Mouse (Mus musculus) regulatory T cell (primary cell): ENCODE measurements around the gene Dvl1.

Source experiments
- in situ Hi-C: fragments of 300-600 bp; cut with MboI, MseI; formaldehyde crosslinking; loops from one replicate; pipeline ENCODE4 v1.15.1; 2025; ENCODE audit warnings: high pct_unique_total_duplicates

Dvl1 gene

DNA sequence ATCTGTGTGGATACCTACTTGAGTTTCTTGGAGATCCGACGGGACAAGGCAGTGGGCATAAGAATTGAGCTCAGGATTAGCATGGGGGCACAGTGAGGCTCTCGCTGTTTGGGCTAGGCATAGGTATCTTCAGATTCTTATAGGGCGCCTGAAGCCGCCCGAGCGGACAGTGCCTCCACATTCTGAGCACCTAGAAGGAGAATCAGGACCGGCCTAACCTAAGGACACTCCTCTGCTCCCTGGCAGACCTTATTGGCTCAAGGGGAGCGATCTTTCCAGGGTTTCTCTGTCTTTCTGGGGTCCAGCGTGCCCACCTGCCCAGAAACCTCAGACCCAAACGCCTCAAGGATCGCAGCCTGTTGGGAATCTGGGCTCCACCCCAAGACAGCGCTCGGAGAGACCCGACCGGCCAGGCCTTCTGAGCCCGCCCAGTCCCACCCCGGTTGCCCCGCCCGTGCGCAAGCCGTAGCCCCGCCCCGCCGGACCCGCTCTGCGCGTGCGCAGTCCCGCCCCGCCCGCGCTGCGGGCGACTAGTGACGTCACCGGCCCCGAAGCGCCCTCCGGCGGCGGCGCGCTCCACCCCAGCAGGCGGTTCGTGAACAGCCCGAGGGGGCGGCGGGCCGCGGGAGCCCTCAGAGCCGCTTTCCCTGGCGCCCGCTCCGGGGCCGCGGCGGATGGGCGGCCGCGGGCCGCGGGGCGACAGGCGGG lies at the start of gene Dvl1:
Gene Dvl1, plus strand, starts transcription at position 532 of the 708 bp plus-strand sequence.
- in situ Hi-C loops, result no loop called here

DNA sequence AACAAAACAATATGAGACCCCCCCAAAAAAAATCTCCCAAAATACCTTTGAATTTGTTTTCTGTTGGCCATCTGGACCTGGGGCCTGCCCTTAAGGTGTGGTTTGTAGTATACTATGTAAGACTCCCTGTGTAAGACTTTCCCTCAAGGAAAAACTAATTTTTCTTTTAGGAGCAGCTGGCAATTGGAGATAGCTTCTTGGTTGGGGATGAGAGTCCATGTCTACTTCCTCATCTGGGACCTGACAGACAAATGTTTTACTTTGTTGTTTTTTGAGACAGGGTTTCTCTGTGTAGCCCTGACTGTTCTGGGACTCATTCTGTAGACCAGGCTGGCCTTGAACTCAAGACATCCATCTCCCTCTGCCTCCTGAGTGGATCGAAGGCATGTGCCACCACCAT lies 45.1 kb upstream of the Dvl1 start:
- in situ Hi-C loops, result no loop called here

DNA sequence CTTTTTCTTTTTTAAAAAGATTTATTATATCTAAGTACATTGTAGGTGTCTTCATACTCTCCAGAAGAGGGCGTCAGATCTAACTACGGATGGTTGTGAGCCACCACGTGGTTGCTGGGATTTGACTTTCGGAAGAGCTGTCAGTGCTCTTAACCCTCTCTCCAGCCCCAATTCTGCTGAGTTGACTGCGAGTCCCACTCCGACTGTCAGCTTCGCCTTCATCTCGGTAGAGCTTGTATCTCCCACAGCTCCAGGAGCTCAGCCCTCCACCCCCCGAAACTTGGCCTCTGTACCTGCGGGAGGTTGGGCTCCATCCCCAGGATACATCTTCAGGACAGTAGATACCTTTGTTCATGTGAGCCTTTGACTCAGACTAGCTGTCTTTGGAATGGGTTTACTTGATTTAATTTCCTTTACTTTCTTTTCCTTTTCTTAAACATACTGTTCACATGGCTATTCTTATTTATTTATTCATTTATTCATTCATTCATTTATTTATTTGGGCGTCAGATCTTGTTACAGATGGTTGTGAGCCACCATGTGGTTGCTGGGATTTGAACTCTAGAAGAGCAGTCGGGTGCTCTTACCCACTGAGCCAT lies 44.4 kb upstream of the Dvl1 start, which contains the start of gene Mrpl20:
Gene Mrpl20, plus strand, starts transcription at position 138 of the 599 bp plus-strand sequence.
- in situ Hi-C loops, result no loop called here

DNA sequence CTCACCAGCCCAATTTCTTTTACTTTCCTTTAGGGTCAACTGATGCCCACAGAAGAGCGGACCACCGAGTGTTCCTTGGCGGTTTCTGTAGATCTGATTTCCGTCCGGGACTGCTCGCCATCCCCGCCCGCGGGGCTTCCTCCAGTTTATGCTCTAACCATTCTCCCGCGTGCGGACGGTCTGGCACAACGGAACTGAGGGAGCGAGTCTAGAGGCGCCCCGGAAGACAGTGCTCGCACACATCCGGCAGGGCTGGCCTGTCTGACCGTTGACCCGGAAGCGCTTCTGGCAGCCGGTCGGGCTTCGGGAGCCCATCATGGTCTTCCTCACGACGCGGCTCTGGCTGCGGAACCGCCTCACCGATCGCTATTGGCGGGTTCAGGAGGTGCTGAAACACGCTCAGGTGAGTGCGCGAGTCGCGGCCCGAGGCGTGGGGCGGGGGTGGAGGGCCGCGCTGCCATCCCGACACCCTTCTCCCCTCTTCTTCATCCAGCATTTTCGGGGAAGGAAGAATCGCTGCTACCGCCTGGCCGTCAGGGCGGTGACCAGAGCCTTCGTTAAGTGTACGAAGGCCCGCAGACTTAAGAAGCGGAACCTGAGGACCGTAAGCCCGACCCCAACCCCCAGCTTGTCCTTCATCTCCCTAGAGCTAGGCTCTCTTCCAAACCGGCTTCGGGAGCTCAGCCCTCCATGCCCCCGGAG lies 43.7 kb upstream of the Dvl1 start:
- in situ Hi-C loops, result no loop called here

DNA sequence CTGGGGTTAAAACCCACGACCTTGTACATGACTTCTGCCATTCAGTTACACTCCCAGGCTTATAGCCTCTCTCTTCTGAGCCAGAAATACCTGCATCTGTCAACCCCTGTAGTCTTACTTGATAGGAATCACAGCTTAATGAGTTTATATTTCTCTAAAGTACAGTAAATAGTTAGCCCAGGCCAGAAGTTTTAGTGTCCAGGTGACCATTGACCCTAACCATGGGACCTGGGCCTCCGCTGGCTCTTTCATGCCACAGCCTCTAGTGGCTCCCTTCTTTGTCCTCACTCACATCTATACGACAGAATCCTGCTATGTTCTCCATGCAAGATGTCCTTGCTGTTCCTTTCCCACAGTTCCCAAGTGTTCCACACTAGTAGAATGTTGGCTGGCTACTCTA lies 39.4 kb upstream of the Dvl1 start:
- in situ Hi-C loops, result no loop called here

DNA sequence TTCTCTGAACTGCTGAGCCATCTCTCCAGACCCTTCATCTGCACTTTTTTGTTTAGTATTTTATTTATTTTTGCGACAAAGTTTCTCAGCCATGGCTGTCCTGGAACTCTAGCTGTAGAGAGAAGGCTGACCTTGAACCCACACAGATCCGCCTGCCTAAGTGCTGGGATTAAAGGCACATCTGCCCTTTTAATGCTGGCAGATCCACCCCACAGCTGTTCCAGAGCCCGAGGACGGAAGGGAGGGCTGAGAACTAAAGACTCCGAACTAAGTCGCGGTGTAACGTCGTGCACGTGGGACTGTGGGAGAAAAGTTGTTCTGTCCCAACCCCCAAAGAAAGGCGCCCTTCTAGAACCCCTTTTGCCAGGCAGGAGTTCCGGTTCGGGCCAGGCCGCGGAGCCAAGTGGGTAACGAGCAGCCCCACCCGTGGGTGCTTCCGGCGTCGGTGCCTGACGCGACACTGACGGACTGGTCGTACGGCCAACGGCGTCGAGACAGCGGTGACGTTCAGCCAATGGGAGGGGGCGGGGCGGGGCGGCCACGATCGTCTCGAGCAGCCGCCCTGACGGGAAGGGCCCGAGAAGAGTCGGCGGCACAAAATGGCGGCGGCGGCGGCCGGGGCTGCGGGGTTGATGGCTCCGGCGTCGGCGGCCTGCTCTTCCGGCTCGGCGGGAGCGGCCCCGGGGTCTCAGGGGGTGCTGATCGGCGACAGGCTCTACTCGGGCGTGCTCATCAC lies 35.1 kb upstream of the Dvl1 start, which contains the start of gene Ccnl2:
Gene Ccnl2, plus strand, starts transcription at position 561 of the 736 bp plus-strand sequence.
- in situ Hi-C loops, result no loop called here

DNA sequence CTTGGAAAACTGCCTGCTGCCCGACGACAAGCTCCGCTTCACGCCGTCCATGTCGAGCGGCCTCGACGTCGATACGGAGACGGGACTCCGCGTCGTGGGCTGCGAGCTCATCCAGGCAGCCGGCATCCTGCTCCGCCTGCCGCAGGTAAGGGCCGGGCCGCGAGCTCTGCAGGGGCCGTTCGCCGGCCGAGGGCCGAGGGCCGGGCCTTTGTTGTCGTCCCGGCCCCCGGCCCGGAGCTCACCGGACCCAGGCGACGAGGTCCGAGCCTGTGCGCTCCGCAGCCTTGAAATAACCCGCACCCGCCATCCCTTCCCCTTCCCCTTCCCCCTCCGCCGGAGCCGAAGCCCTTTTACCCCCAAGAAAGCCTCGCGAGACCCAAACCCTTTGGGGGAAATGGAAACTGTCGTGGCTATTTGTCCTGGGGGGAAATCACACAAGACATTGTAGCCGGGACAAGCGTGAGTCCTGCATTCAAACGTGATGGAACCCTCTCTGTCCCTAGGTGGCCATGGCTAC lies 34.5 kb upstream of the Dvl1 start:
- in situ Hi-C loops, result no loop called here

DNA sequence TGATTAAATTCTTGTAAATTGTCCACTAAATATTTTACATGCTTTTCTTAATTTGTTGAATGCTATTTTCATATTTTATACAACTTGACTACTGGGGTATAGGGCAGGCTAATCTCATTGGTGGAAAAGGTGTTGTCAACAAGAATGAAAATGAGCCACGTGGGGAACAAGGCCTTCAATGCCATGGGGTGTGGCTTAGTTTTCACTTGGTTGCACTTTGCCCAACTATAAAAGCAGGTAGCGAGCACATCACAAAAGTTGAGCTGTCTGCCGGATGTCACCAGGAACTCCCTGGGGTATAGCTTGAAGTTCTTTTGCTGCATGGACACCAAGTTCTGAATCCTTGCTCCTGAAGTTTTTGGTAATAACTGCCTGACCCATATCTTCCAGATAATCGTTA lies 29.7 kb upstream of the Dvl1 start:
- in situ Hi-C loops, result no loop called here

DNA sequence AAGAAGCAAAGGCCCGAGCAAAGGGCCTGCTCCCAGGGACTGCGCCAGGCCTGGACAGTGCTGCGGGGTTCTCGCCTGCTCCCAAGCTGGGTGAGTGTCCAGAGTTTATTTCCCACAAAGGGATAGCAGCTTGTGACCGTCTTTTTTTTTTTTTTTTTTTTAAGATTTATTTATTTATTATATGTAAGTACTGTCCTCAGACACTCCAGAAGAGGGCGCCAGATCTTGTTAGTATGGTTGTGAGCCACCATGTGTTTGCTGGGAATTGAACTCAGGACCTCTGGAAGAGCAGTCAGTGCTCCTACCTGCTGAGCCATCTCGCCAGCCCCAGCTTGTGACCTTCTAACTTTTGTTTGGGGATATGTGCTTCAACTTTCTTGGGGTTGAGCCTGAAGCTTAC lies 26.2 kb upstream of the Dvl1 start:
- in situ Hi-C loops, result no loop called here

DNA sequence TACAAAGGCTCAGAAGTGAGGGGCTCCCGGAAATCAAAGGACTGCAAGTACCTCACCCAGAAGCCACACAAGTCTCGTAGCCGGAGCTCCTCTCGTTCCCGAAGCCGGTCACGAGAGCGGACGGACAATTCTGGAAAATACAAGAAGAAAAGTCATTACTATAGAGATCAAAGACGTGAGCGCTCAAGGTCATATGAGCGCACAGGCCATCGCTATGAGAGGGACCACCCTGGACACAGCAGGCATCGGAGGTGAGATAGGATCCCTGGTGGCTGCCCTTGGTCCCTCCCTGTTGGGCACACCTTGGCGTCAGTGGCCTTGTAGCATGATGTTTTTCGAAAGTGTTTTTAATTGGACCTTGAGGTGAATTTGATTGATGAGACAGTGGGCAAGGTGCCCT lies 23.8 kb upstream of the Dvl1 start:
- in situ Hi-C loops, result no loop called here

DNA sequence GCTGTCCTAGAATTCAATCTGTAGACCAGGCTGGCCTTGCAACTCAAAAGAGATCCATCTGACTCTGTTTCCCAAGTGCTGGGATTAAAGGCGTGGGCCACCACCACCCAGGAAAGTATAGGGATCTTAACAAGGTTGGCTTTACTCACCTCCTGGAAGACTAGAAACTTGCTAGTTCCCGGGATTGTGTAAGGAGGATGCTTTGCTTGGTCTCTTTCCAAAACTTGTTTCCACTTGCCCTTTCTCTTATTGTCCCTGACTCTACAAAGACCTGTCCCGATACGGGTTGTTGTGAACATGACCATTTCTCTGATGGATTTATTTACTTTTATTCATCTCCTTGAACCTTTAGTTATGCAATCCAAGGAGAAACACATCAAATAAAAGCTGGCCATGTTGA lies 17.3 kb upstream of the Dvl1 start:
- in situ Hi-C loops, result no loop called here

DNA sequence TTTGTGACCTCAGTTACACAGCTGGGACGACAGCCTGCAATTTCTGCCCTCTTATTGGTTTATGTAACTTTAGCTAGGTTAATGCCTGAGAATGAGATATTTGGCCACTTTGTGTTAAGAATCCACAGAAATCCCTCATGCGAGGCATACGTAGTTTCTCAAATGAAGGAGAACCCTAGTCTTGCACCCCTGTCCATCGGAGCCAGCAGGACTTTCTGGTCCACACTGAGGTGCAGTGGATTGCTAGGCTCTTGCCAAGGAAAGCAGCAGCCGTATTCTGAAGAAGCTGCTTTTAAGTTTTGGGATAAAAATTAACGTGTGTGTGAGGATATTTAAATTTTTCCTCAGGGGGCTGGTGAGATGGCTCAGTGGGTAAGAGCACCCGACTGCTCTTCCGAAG lies 16.6 kb upstream of the Dvl1 start:
- in situ Hi-C loops, result no loop called here

DNA sequence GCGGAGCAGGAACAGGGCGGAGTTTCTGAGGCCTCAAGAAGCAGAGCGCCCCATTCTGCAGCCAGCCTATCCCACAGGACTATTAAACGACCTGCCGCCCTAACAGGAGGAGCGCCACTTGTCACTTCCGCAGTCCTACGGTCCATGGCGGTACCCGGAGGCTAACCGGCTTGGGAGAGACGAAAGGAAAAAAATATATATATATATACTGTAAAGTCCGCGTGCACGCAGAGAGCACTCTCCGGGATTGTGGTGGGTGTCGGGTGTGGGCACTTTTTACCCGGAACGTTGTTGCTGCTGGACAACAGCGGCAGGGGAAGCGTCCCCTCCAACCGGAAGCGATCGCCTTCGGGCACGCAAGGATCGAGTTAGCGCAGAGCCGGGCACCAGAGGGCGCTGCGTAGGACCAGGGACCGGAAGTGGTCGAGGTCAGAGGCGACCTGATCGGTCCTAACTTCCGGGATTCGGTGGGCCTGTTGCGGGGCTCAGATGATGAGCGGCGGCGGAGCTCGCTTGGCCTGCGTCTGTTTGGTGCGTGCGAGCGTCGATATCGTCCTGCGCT lies 15.9 kb upstream of the Dvl1 start, which contains the start of gene Aurkaip1:
Gene Aurkaip1, plus strand, starts transcription at position 68 of the 562 bp plus-strand sequence.
- in situ Hi-C loops, result no loop called here

DNA sequence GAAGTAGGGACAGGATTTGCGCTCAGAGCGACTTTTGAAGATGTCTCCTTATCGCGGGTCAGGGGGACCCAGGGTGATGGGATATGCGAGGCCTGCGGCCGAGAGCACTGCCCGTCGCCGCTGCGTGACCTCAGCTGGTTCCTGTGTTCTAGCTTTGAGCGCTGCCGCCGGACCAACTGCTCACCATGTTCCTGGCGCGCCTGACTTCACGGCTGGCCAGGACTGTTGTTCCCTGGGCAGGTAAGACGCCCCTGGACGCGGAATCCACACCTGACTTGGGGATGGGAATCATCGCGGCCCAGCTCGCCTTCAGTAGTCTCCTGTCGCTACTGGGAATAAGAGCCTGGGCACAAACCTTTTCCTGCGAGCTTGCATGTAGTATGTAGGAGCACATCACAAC lies 15.4 kb upstream of the Dvl1 start:
- in situ Hi-C loops, result no loop called here

DNA sequence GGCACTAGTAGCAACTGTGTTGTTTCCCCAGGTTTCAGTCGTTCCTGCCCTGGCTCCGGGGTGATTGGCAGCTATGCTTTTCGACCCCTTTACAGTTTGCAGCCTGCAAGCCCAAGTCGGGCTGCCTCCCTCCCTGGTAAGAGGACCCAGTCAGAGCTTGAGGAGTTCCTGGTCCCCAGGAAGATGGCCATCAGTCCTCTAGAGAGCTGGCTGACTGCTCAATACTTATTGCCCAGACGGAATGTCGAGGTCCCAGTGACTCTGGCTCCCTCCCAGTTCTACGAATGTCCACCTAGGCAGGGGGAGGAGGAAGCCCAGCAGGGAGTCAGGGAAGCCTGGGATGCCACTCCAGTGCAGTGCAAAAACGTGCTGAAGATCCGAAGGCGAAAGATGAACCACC lies 14.9 kb upstream of the Dvl1 start:
- in situ Hi-C loops, result no loop called here

DNA sequence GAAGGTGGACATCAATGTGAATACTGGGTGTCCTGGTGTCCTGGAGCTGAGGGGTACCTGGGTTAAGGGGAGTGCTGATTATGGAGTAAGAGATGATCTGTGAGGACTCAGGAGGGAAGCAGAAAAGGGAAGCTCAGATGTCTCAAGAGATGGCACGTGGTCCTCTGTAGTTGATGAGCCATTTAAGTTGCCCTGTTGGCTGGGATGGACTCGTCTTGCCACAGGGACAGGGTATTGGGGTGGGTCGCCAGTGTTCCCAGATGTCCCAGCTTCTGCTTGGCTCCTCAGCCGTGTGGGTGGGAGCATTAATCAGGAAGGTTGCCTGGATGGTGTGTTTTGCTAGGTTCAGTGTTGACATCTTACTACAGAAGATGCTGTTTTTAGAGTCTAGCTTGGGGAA lies 14.0 kb upstream of the Dvl1 start:
- in situ Hi-C loops, result no loop called here

DNA sequence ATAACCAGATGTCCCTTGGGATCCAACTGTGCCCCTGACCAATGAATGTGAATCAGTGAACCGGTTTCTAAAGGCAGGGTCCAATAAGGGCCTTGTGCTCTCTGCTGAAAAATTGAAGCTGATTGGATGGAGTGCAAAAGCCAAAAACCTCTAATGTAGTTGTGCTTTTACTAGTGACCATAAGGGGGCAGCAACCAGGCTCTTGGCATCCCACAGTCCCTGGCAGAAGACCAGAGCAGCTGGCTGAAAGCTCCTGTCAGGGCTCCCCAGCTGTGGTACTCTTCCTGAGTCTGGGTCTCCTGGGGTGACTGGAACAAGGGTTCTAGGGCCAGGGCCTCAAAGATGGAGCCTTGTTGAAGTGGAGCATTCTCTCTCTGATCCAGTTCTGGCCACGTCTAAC lies 13.4 kb upstream of the Dvl1 start:
- in situ Hi-C loops, result no loop called here

DNA sequence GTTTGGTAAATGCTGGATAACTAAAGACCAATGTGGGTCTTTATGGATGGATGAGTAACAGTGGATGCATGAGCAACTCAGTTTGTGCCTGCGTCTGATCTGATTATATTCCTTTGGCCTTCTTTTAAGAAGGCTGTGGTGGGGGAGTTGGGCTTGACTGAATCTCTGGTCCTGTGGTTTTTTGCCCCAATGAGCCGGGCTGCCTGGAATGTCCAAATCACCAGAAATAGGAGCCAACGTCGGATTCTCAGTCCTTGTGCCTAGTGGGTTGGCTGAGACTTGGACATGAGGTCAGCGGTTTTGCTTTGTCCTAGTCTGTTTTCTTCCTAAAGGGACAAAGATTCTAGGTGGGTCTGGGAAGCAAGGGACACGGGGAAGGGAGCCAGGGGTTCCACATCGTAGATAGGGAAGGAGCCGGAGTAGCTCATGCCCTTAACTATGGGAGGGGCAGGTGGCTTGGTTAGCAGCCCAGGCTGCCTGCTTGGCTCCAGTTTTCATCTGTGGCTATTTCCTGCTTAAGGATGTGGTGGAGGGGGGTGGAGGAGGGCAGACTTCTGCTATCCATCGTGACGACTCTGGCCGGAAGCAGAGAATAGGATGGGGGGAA lies 9.7 kb upstream of the Dvl1 start:
- in situ Hi-C loops, result no loop called here

DNA sequence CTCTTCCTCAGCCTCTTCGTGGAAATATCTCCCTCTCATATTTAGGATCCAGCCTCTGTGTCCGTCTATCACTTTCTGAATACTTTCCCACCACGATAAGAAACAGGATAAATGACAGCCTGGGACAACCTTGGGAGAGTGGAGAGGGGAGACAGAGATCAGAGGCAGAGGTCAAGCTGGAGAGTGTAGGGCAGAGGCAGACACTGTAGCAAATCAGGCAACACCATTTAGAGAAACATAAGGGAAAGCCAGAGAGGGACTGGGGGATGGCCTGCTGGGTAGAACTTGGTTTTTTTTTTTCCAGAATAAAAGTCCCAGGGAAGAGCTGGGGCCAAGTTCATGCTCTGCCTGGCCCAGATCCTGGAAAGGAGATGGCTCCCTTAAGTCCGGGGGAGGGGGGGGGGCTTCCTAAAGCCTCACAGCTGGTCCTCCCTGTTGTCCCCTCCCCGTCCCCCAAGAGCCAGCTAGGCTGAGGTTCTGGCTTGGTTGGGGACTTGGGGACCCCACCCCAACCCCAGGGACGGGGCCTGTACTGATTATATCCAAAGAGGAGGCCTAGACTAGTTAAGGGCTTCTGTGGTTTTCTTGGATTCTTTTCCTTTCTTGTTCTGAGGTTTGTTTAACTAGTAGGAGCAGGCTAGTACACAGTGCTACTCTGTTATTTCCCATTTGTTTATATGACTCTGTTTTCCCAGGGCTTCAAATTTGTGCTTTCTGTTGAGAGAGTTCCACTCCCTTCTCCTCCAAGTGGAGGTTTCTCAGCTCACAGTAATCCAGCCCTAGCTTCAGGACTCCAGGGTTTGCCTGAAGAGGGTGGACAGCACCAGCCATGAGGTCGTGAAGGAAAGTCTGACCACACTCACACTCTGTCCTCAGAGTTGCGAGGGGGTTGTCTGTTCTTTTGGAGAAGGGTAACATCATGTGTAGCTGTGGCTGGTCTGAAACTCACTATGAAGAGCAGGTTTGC lies 8.7 kb upstream of the Dvl1 start:
- in situ Hi-C loops, result no loop called here

DNA sequence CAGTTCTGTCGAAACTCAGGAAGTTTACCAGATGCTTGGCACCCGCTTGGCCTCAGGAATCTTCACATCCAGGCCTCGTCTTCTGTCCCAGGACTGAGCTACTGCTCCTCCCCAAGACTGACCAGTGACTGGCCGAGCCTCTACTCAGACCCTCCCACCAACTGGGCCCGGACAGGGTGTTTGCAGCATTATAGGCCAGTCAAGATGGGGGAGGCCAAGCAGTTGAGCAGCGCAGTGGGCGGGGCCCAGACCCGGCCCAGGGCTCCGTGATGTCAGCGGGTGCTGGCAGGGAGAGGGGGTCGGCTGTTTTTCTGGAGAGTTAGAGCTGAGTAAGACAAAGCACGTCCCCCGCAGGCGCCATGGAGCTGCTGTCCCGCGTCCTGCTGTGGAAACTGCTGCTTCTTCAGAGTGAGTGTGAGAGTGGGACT lies 7.7 kb upstream of the Dvl1 start, which contains the start of gene Mxra8:
Gene Mxra8, plus strand, starts transcription at position 198 of the 428 bp plus-strand sequence.
- in situ Hi-C loops, result no loop called here
